Mouse (Mus musculus): Measurements from ENCODE around the gene Zbtb43.

GRCm38 (mm10) chr2:33445741-33446140 is 22.6 kb downstream of the Zbtb43 start:
- no peak for TF ChIP-seq POLR2A (IDR thresholded peaks at IDR 0.05; ENCODE audit: low read depth, low read length)
- no peak for TF ChIP-seq CTCF (conservative IDR thresholded peaks at IDR 0.05; ENCODE audit: insufficient read depth, insufficient read length, low read depth, low read length)

All from kidney, adult 2 months (tissue).